Mouse (Mus musculus): ENCODE measurements around the gene Itga9. TPM values are rescaled to one million over a fixed set of nuclear protein-coding genes. Genes with fewer than 3 reads are reported as not detected.
A peak's percentile ranks its signal among the peaks of the same experiment; 100 is the strongest.

Itga9 gene
- polyA plus RNA-seq, 1 experiment from 2014 or later = 7.4 TPM

- peaks cover 19% of the 10 kb centered on the region; the same call in 1 of the 2 replicates for H3K4me1 ChIP-seq
- peaks cover 23% of the 10 kb centered on the region for H3K36me3 ChIP-seq
- no peak for ATAC-seq (ENCODE audit: insufficient number of reproducible peaks, insufficient read depth, low FRiP score, low TSS enrichment, low read depth)
- H3K9me3 ChIP-seq = no peaks in the 10 kb centered on the region
- H3K27ac ChIP-seq = no peak overlapping the region
- 81% methylated on average over 5 of the region's 5 CpGs for WGBS
- no peak overlapping the region for H3K4me2 ChIP-seq
- no peak overlapping the region for H3K9ac ChIP-seq
- H3K4me3 ChIP-seq = no peak overlapping the region
- H3K27me3 ChIP-seq = no peaks in the 10 kb centered on the region
Observed at GRCm38 (mm10) chr9:118714536-118714935, 108.0 kb downstream of the Itga9 start.

GRCm38 (mm10) chr9:118715971-118716628, 109.6 kb downstream of the Itga9 start:
- Histone ChIP-seq H3K27ac (no peak overlapping the region), H3K36me3 (peaks cover 27% of the 10 kb centered on the region), H3K4me2 (no peak overlapping the region), H3K9me3 (no peaks in the 10 kb centered on the region), H3K4me3 (no peak overlapping the region), H3K27me3 (no peaks in the 10 kb centered on the region), H3K4me1 (peaks cover 18% of the 10 kb centered on the region; the same call in 1 of the 2 replicates), H3K9ac (no peak overlapping the region)
- no peak for ATAC-seq (ENCODE audit: insufficient number of reproducible peaks, insufficient read depth, low FRiP score, low TSS enrichment, low read depth)
- WGBS = 80% methylated on average over 9 of the region's 9 CpGs

DNA sequence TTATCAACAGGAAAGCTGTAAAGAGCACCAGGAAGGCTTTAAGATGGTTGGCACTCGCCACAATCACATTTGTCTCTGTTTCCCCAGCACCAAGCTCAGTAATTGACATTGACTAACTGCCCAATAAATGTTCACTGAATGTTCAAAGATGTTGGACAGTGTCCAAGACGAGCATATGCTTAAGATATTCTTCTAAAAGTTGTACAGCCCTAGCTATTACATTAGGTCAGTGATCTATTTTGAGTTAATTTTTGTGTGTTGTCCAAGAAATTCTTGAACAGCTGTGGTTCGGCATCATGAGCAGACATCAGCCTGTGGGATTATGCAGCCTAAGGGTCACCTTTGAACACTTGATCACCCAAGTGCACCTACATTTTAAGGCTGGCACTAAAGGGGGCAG, 110.9 kb downstream of the Itga9 start:
- no peak for ATAC-seq (ENCODE audit: insufficient number of reproducible peaks, insufficient read depth, low FRiP score, low TSS enrichment, low read depth)
- WGBS = 57% methylated on average over 3 of the region's 3 CpGs

DNA sequence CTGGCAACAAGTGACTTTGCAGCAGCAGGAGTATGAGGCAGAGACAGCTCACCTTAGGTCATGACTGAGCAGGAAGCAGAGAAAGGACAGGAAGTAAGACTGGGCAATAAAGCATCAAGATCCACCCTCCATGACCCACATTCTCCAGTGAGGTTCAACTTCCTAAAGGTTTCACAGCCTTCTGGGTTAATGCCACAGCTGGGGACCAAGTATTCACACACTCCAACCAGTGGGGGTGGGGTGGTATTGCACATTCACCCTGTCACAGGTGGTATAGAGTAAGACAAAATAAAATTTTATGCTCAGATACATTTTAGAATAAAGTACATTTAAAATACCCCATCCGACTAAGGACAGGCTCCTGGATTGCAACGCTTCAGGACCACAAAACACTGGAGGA, 112.0 kb downstream of the Itga9 start:
- no peak overlapping the region for H3K27ac ChIP-seq
- peaks cover 15% of the 10 kb centered on the region for H3K36me3 ChIP-seq
- ATAC-seq (ENCODE audit: insufficient number of reproducible peaks, insufficient read depth, low FRiP score, low TSS enrichment, low read depth) = no peak
- no peaks in the 10 kb centered on the region for H3K27me3 ChIP-seq
- WGBS = 93% methylated on average over 2 of the region's 2 CpGs
- H3K4me2 ChIP-seq = no peak overlapping the region
- H3K9me3 ChIP-seq = no peaks in the 10 kb centered on the region
- no peak overlapping the region for H3K4me3 ChIP-seq
- H3K4me1 ChIP-seq = 0 out of 2 replicates have a peak, but pooled peaks cover 11% of the 10 kb centered on the region
- H3K9ac ChIP-seq = no peak overlapping the region

More for the DNA sequence above, 110.9 kb downstream of the Itga9 start:
- 0 out of 2 replicates have a peak, but pooled peaks cover 11% of the 10 kb centered on the region for H3K4me1 ChIP-seq
- peaks cover 19% of the 10 kb centered on the region for H3K36me3 ChIP-seq
- H3K4me3 ChIP-seq = no peak overlapping the region
- no peaks in the 10 kb centered on the region for H3K9me3 ChIP-seq
- H3K9ac ChIP-seq = no peak overlapping the region
- no peak overlapping the region for H3K4me2 ChIP-seq
- no peak overlapping the region for H3K27ac ChIP-seq
- H3K27me3 ChIP-seq = no peaks in the 10 kb centered on the region

DNA sequence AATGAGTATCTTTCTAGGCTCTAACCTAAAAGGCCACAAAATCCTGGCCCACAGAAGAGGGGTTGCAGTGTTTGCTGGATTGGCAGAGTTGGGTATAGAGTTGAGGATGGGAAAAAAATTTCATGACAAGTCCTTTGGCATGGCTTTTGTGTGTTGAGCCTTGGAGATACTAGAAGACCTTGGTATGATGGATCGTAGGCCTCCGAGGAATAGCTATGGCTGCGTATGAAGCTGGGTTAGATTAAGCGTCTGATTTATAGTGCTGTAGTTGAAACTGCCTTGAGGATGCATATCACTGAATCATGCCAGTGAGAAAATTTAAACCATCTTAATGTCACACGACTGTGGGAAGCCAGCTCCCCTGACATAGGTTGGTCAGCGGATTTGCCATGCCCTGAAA, 114.6 kb downstream of the Itga9 start:
- 86% methylated on average over 6 of the region's 6 CpGs for WGBS
- Histone ChIP-seq H3K9ac (no peak overlapping the region), H3K36me3 (peaks cover 14% of the 10 kb centered on the region), H3K4me2 (no peak overlapping the region), H3K4me1 (0 out of 2 replicates have a peak, but pooled peaks cover 7% of the 10 kb centered on the region), H3K27ac (no peak overlapping the region), H3K4me3 (no peak overlapping the region), H3K9me3 (no peaks in the 10 kb centered on the region), H3K27me3 (no peaks in the 10 kb centered on the region)
- no peak for ATAC-seq (ENCODE audit: insufficient number of reproducible peaks, insufficient read depth, low FRiP score, low TSS enrichment, low read depth)

- no peaks in the 10 kb centered on the region for H3K9me3 ChIP-seq
- WGBS = 91% methylated on average over 2 of the region's 2 CpGs
- H3K4me3 ChIP-seq = no peak overlapping the region
- H3K4me1 ChIP-seq = peaks cover 9% of the 10 kb centered on the region
- no peaks in the 10 kb centered on the region for H3K27me3 ChIP-seq
- H3K4me2 ChIP-seq = no peak overlapping the region
- H3K36me3 ChIP-seq = peaks cover 8% of the 10 kb centered on the region
- no peak for ATAC-seq (ENCODE audit: insufficient number of reproducible peaks, insufficient read depth, low FRiP score, low TSS enrichment, low read depth)
- H3K27ac ChIP-seq = no peak overlapping the region
- H3K9ac ChIP-seq = no peak overlapping the region
Observed at GRCm38 (mm10) chr9:118722789-118723325, 116.4 kb downstream of the Itga9 start.

GRCm38 (mm10) chr9:118725128-118725527, 118.6 kb downstream of the Itga9 start:
- H3K9me3 ChIP-seq = no peaks in the 10 kb centered on the region
- no peak overlapping the region for H3K27ac ChIP-seq
- no peak overlapping the region for H3K4me3 ChIP-seq
- H3K9ac ChIP-seq = no peak overlapping the region
- no peak for ATAC-seq (ENCODE audit: insufficient number of reproducible peaks, insufficient read depth, low FRiP score, low TSS enrichment, low read depth)
- no peaks in the 10 kb centered on the region for H3K27me3 ChIP-seq
- no peak overlapping the region for H3K4me2 ChIP-seq
- 82% methylated on average over 9 of the region's 9 CpGs for WGBS
- peaks cover 8% of the 10 kb centered on the region for H3K36me3 ChIP-seq
- peaks cover 29% of the 10 kb centered on the region for H3K4me1 ChIP-seq

- no peak overlapping the region for H3K27ac ChIP-seq
- peaks cover 40% of the 10 kb centered on the region for H3K4me1 ChIP-seq
- no peak overlapping the region for H3K4me2 ChIP-seq
- no peak overlapping the region for H3K4me3 ChIP-seq
- no peaks in the 10 kb centered on the region for H3K27me3 ChIP-seq
- H3K9ac ChIP-seq = no peak overlapping the region
- no peaks in the 10 kb centered on the region for H3K9me3 ChIP-seq
- ATAC-seq (ENCODE audit: insufficient number of reproducible peaks, insufficient read depth, low FRiP score, low TSS enrichment, low read depth) = no peak
- WGBS = 77% methylated on average over 4 of the region's 4 CpGs
- 0 out of 2 replicates have a peak, but pooled peaks cover 3% of the 10 kb centered on the region for H3K36me3 ChIP-seq
Observed at GRCm38 (mm10) chr9:118726550-118726949, 120.1 kb downstream of the Itga9 start.

- H3K4me2 ChIP-seq = no peak overlapping the region
- H3K9me3 ChIP-seq = no peaks in the 10 kb centered on the region
- WGBS = 56% methylated on average over 6 of the region's 6 CpGs
- H3K4me1 ChIP-seq = peaks cover 40% of the 10 kb centered on the region
- H3K4me3 ChIP-seq = no peak overlapping the region
- ATAC-seq (ENCODE audit: insufficient number of reproducible peaks, insufficient read depth, low FRiP score, low TSS enrichment, low read depth) = no peak
- 0 out of 2 replicates have a peak overlapping the region, but pooled peaks have one; percentile 41 for H3K27ac ChIP-seq
- 0 out of 2 replicates have a peak, but pooled peaks cover 3% of the 10 kb centered on the region for H3K36me3 ChIP-seq
- no peaks in the 10 kb centered on the region for H3K27me3 ChIP-seq
- H3K9ac ChIP-seq = no peak overlapping the region
Observed at GRCm38 (mm10) chr9:118728296-118728695, 121.8 kb downstream of the Itga9 start.

- H3K9me3 ChIP-seq = no peaks in the 10 kb centered on the region
- no peak overlapping the region for H3K9ac ChIP-seq
- H3K27ac ChIP-seq = no peak overlapping the region
- no peak for ATAC-seq (ENCODE audit: insufficient number of reproducible peaks, insufficient read depth, low FRiP score, low TSS enrichment, low read depth)
- no peaks in the 10 kb centered on the region for H3K27me3 ChIP-seq
- H3K4me1 ChIP-seq = peaks cover 40% of the 10 kb centered on the region
- 56% methylated on average over 5 of the region's 5 CpGs for WGBS
- 0 out of 2 replicates have a peak, but pooled peaks cover 3% of the 10 kb centered on the region for H3K36me3 ChIP-seq
- H3K4me2 ChIP-seq = no peak overlapping the region
- no peak overlapping the region for H3K4me3 ChIP-seq
Observed at GRCm38 (mm10) chr9:118728987-118729386, 122.5 kb downstream of the Itga9 start.

DNA sequence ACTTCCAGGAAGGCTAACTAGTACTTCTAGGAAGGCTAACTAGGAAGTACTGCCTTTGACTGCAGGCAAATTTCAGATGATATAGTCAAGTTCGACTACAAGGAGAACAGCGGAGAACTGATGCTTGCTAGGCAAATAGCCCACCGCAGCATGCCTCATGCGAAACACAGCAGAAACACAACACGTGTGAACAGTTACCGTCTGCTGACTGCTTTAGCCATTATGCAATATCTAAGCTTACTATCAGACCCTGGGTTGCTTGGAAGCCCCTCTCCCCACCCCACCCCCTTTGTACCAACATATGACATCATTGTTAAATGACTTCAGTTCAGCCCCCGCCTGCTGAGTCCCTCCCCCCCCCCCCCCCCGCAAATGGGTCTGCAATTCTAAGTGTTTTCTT, 123.7 kb downstream of the Itga9 start:
- ATAC-seq (ENCODE audit: insufficient number of reproducible peaks, insufficient read depth, low FRiP score, low TSS enrichment, low read depth) = no peak
- H3K9ac ChIP-seq = no peak overlapping the region
- no peaks in the 10 kb centered on the region for H3K27me3 ChIP-seq
- no peak overlapping the region for H3K4me2 ChIP-seq
- H3K4me3 ChIP-seq = no peak overlapping the region
- peaks cover 49% of the 10 kb centered on the region for H3K4me1 ChIP-seq
- no peaks in the 10 kb centered on the region for H3K36me3 ChIP-seq
- H3K9me3 ChIP-seq = no peaks in the 10 kb centered on the region
- 57% methylated on average over 8 of the region's 8 CpGs for WGBS
- 0 out of 2 replicates have a peak overlapping the region, but pooled peaks have one; percentile 0 for H3K27ac ChIP-seq

DNA sequence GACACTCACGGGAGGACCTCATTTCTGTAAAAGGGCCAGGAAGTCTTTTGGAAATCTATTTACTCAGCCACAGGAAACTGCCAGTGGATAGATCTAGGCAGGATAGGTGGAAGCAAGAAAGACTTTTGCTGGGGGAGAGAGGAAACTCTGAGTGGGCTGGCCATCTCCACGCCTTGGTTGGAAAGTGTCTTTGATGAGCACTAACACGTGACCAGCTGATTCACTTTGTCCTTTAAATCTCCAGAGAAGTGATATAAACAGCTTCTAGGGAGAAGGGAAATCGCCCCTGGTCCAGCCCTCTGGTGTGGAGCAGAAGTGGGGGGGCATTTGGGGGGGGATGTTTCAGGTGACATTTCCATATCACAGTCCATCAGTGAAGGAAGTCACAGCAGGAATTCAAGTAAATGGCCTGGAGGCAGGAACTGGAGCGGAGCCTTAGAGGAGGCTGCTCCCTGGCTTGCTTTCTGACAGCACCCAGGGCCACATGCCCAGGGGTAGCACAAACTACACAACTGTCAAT, 124.4 kb downstream of the Itga9 start:
- WGBS = 51% methylated on average over 5 of the region's 5 CpGs
- peaks cover 49% of the 10 kb centered on the region for H3K4me1 ChIP-seq
- H3K36me3 ChIP-seq = no peaks in the 10 kb centered on the region
- 0 out of 2 replicates have a peak overlapping the region, but pooled peaks have one; percentile 12 for H3K27ac ChIP-seq
- no peaks in the 10 kb centered on the region for H3K9me3 ChIP-seq
- H3K27me3 ChIP-seq = no peaks in the 10 kb centered on the region
- no peak overlapping the region for H3K4me3 ChIP-seq
- H3K4me2 ChIP-seq = no peak overlapping the region
- no peak overlapping the region for H3K9ac ChIP-seq
- ATAC-seq (ENCODE audit: insufficient number of reproducible peaks, insufficient read depth, low FRiP score, low TSS enrichment, low read depth) = no peak

Data from embryonic facial prominence, embryonic 13.5 days (tissue).